Mouse (Mus musculus) thymus, postnatal 36 days (tissue): ENCODE measurements around the gene Tenm3.
"Not testable (repeated sequence)": the region's sequence is repeated elsewhere in the genome, so short reads cannot be mapped to it uniquely, and the experiment has no call there.

Experiments
- DNase-seq, 2 experiments: peaks; one replicate each; pipeline ENCODE4 v3.0.0; 2022; ENCODE audit warnings: mixed read lengths in 2 of 2

Tenm3 gene

DNA sequence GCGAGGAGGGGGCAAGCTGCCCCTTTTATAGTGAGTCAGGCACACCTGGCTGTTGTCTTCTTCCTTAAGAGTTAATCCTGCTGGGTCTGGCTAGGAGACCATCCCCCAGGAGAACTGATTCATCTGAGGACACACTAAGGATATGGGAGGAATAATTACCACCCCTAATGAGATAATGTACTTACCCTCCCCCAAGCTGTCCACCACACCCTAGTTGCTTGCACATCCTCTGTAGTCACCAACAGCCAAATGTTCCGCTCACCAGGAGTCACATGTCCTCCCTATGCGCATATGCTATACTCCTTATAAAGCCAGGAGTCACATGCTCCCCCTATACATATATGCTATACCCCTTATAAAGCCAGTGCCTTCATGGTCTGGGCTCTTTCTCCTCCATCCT is 662.8 kb downstream of the Tenm3 start:
- no peak for DNase-seq

DNA sequence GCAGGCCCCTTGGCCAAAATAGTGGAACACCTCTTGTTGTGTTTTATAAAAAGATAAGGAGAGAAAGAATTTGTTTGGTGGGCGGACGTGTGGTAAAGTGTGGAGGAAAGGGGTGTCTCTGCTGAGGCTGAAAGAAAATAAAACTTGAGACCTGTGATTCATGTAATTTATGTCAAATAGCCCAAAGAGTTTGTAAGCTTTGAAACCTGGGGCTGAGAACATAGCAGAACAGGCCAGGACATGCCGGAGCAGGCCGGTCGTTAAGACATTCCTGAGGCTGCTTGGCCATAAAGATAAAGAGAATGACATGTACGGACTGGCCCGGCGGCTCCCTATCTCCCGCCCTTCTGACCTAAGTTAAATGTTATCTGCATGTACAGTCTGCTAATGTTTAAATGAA is 663.6 kb downstream of the Tenm3 start:
- DNase-seq = not testable (repeated sequence)

DNA sequence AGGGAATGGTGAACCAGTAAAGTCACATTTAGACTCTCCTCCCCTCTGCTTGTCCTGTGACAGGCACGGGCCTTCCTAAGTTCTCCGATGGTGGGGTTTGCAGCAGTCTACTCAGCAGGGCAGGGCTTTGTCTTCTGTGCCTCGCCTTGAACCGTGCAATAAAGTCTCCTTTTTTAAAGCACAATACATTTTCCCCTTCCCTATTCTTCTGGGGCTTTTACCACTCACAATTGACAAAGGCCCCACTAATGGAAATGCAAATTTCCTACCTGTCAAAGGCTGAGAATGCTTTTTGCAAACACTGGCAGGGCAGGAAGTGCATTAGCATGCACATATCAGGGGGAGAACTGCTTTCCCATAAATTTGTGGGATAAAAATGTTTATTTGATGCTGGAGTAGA is 664.8 kb downstream of the Tenm3 start:
- no peak for DNase-seq

DNA sequence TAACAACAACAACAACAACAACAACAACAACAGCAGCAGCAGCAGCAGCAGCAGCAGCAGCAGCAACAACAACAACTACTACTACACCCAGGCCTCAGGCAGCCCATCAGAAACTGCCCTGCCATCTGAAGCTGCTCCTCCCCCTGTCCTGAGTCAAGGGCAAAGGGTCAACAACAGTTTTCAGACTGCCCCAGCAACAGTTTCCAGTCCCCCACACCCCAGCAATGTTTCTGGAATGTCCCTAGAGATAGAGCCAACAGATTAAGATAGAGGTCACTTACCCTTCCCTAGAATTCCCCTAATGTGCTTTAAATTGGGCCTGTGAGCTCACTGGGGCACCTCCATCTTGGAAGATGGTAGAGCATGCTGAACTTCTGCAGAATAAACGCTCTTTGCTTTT is 665.9 kb downstream of the Tenm3 start:
- DNase-seq = no peak
